Mouse (Mus musculus): ENCODE data around the gene Bcor. TPM values are rescaled to one million over a fixed set of nuclear protein-coding genes. Genes with fewer than 3 reads are reported as not detected.

Gene Bcor
- polyA plus RNA-seq, 1 experiment = 5.9 TPM

DNA sequence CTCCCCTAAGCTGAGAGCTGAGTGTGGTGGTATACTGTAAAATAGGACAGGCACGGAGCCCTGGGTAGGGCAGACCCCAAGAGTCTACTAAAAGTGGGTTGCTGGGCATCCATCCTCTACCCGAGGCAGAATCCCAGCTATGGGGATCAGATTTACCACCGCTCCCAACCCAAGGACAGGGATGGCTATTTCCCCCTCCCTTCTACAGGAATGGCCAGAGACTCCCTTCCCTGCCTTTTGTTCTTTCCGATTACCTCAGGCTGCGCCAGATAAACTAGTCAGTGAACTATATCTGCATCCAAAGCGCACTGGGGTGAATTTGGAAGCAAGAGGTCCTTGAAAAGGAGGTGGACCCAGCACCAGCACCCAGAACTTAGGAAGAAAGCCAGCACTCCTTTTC lies 93.1 kb downstream of the Bcor start:
- no peak for DNase-seq (ENCODE audit: low read depth)

DNA sequence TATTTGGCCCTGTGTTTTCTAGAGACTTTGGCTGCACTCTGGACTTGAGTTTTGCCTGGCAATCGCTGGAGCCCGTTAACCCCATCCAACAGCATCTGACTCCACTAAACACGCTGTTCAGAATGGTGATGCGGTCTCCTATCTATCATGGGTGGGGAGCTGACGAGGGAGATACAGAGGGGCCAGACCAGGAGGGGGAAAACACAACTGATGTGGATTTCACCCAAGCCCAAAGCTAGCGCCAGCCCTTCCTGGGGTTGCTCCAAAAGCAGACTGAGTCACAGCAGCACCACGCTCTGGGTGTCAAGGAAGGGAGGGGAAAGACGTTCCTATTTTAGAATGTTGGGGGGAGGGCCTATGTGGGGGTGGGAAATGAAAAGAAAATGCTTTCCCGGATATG lies 94.4 kb downstream of the Bcor start:
- DNase-seq (ENCODE audit: low read depth) = no peak

DNA sequence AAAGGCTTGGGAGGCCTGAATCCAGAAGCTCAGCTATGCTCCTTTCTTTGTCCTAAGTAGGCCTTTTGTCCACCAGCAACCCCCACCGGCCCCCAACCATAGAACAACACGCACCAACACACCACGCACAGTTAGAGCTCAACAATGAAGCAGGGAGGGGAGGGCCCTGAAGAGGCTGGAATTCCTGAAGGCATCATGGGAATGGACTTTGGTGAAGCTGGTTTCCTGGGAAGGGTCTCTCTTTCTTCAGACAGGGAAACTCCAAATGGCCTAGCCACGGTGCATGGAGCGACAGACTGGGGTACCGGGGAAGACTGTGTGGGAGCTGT lies 97.3 kb downstream of the Bcor start:
- DNase-seq (ENCODE audit: low read depth) = no peak

DNA sequence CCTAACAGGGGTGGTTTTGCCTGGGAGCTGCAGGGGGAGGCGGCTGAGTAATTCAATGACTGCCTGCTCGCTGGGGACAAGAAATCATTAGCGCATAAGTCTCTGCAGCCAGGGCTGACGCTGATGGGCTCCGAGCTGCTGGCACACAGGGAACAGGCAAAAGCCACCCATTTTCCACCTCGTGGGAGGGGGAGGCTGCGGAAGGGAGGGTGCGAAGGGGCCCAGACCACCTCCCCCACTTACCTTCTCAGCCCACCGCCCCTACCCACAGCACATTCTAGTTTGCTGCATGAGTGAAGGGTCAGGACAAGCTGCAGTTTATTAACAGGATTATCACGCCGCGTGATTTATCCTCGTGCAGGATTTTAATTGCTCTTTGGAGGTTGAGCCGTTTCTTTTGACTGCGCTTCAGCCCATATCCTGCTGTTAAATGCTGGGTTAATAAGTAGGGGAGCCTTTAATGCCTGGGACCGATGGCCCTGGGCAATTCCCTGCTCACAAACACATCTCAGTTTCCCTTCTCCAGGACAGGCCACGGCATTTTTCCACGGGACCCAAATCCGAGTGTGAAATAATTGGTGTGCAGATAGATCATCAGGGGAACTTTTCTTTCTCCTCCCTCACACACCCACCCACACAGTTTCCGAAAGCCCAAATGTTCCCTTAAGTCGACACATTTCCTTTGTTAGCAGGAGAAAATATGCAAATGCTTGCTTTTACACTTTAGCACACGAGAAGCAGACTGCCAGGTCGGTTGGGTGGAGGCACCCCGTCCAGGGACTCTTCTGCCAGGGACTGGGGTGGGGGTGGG lies 97.8 kb downstream of the Bcor start:
- DNase-seq (ENCODE audit: low read depth) = no peak

DNA sequence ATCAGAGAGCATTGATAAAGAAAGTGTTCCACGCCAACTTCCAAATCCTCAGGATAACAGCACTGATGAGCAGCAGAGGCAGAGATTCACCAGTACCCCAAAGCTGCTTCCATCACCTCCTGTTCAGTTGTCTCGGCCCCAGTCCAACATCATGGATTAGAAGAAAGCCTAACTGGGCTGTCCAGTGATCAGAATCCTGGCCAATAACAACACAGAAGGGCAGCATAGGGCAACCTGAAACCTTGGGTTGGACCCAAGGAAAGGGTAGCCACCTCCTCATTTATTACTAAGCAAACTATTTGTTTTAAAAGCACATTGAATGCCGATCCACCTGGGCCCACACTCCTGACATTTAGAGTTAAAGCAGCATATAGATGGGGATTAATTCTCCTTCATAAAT lies 99.3 kb downstream of the Bcor start:
- DNase-seq (ENCODE audit: low read depth) = no peak

DNA sequence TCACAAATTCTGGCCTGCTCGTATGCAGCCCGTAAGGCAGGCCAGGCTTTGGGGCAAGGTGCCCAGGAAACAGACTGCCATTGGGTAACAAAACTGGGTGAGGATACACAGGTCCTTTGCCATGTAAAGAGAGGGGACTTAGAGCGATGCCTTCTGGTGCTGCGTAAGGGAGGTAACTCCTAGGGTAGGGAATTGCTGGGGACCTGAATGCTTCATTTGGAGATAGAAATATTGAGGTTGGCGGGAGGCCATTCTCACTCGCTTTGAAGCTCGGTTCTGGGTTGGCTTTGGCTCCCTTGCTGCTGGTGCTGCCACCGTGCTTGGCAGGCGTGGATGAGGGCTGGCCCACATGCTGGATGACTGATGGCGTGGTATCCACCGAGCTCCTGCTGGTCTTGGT lies 102.9 kb downstream of the Bcor start:
- DNase-seq (ENCODE audit: low read depth) = no peak

DNA sequence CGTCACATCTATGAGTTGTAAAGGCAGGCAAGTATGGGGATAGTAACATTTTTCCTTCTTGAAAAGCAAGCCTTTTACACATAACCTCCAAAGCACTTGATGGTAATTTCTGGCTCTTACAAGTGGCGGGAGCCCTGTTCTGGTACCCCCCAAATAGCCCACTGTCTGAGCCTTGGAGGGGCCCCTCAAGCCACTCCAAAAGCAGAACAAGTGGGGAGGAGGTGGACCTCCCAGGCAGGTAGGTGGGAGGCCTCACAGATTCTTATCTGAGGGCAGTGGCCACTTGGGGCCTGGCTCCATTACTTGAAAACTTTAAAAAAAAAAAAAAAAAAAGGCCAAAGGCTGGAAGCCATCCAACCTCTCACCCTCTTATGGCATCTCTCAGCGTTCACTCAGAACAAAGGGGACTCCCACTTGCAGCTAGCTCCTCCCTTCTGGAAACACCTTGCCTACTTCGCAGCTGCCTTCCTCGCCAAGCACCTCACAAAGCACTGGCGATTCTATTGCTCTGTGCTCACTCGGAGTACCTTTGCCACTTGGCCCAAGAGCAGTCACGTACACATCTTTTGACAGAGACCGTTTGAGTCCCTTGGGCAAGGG lies 106.7 kb downstream of the Bcor start:
- no peak for DNase-seq (ENCODE audit: low read depth)

DNA sequence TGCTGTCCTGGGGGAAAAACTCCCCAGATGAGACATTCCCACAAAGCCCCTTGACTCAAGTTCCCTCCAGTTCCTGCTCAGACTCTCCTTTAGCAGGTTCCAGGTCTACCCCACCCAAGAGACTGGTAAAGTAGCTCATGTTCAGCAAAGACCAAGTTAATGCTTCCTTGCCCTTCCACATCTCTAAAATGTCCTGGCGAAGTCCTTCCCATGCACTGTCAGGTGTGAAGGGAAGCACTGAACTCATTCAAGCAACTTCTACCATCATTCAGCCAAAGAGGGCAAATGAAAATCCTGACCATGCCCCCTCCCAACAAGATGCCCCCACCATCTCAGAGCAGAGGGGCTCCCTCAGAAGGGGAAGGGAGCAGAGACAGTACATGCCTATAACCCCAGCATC lies 107.5 kb downstream of the Bcor start:
- DNase-seq (ENCODE audit: low read depth) = no peak

DNA sequence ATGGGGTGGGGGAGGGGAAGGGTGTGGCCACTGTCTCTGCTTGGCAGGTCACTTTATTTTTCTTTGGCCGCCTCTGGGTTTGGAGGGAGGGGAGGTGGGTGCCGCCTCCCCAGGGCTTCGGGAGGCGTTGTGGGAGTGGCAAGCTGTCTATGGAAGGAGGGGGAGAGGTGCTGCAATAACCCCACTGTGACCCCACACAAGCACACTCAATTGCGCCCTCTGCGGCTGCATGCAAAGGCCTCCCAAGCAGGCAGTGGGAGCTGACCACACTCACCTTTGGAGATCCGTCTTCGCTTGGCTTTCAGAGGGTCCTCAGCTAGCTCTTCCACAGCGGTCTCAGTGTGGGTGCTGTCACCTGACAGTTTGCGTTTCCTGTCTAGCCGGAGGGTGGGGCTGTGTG lies 111.4 kb downstream of the Bcor start:
- DNase-seq (ENCODE audit: low read depth) = no peak

DNA sequence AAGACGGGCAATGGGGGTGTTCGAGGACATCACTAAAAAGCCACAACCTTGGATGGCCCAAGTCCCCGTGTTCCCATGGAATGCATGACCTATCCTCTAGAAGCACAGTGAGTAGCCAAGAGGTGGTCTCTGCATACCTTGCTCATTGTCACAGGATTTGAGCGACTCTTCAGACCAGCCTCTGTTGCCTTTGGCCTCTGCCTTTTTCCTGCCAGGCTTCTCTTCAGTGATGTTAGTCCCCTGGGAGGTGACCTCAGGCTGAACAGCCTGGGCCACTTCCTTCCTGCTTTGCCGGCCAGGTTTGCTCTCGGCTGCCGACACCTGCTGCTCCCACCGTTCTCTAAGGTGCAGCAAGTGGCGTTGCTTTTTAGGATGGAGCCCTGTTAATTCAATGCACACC lies 112.0 kb downstream of the Bcor start:
- no peak for DNase-seq (ENCODE audit: low read depth)

DNA sequence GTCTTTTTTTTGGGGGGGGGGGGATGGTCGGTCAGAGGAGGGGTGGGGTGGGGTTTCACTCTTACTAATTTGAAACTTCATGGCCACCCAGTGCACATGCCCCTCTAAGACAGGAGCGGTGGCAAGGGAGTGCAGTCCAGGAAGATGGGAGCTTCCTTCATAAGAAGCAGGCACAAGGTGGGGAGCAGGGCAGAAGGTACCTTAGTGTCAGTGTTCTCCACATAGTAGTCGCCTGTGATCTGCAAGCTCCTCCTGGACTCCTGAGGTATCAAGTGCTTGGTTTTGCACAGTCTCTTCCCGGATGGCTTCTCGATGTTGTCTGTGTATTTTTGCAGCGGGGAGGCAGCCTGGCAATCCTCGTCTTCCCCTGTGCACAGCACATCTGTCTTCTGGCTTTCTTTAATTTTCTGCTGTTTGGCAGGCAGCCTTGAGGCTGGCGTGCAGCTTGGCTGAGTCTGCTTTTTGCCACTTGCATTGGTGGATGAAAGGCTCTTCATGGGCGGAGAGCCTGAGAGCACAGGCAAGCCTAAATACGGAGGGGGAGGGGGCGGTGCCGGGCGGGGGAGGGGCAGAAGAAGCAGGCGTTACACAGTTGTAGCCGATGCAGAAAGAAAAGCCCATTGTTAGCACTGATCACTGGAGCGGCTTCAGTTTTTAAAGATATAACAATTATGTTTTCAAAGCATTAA lies 112.8 kb downstream of the Bcor start:
- DNase-seq (ENCODE audit: low read depth) = no peak

DNA sequence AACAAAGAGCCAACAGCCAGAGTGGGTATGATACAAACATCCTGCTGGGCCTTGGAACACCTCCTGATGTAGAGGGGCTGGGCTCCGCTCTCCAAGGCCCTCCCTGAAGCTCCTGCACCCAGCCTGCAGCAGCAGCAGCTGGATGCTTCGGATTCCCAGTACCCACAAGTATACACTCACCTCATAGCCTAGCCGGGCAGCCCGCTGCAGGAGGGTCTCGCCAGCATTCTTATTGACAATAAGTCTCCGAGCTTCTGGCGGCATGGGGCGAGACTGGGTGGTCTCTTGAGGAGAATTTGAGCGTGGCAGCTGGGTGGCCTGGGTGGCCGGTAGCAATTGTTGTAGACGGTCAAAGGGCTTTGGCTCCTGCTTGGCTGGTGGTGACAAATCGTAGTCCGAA lies 113.5 kb downstream of the Bcor start:
- DNase-seq (ENCODE audit: low read depth) = no peak

DNA sequence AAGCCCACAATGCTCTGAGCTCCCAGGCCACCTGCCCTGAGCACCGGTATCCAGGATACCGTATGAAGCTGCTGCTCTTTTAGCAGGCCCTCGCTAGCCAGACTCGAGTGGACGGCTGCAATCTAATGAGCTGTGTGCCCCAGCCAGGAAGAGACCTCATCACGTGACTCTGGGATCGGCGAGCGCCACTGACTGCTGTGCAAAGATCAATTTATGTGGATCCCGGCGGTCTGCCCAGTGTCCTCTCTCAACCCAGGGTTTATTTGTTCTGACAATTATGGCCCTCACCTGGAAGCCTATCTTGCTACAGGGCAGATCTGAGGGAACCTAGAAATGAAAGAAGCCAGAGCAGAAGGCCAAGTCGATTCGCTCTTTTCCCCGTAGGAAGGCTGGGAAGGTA lies 116.8 kb downstream of the Bcor start:
- no peak for DNase-seq (ENCODE audit: low read depth)

DNA sequence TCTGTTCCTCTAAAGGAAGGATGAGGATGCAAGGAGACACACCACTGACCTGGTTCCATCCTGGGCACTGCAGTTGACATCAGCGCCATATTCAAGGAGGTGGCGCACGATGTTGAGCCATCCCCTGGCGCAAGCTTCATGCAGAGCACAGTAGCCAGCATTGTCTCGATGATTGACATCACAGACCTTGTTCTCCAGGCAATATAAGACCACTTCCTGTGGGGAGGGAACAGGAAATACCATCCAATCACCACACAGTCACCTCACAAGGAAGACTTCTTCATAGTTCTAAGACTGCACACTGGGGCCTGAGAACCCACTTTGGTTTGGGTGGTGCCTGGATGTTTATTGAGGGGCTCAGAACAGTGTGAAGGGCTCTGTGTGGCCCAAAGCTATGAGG lies 118.7 kb downstream of the Bcor start:
- DNase-seq (ENCODE audit: low read depth) = no peak

DNA sequence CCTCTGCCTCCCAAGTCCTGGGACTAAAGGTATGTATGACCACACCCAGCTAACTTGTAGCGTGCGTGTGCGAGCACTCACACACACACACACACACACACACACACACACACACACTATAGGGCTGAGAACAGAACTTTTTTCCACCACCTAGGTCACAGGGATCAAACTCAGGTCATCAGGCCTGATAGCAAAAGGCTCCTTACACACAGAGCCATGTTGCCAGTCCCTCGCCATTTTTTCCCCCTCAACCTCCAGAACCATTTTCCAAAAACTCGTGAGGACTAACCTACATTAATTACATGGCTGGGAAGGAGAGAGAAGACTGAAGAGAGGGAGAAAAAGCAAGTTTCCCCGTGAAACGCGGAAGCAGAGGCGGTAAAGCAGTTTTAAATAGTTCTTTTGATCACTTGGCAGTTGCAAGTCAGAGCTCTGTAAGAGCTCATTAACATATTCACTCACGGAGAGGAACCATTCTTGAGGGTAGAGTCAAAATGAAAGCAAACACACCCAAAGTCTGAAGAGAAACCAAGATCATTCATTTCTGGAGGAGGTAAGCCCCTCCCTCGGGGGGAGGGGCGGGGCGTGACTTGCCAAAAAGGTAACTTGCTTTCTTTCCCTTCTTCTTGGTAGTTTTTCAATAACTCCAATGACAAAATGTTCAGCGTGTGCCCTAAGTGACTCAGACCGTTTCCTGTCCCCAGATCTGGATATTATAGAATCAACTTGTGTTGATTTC lies 145.3 kb downstream of the Bcor start:
- DNase-seq (ENCODE audit: low read depth) = no peak

DNA sequence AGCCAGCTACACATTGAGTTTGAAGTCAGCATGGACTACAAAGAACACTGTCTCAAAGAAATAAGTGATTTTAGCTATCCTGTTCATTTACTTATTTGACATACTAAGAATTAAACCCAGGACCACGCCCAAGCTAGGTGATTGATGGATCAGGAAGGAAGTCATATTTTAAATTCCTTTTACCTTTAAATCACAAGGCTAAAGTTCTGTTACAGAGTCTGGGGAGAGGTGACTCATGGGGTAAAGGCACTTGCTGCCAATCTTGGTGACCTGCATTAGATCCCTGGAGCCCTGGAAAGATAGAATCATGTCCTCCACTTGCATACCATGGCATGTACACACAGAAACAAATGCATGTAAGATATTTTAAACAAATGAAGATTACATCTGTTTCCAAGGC lies 149.5 kb downstream of the Bcor start:
- DNase-seq (ENCODE audit: low read depth) = no peak

DNA sequence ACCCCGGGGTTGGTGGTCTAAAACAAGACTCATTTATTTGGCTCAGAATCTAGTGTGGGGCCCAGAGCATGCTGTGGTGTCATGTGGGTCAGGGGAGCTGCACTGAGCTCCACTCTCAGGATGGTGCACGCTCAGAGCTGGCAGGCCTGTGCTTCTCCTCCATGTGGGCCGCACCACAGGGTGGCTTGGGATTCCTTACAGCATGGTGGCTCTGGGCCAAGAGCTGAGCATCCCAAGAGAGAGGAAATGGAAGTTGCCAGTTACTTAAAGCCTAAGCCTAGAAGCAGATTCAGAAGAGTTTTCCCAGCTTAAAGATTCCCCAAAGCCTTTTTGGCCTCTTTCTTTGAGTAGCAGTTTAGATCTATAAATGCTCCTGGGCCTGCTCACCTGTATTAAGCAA lies 151.1 kb downstream of the Bcor start:
- DNase-seq (ENCODE audit: low read depth) = no peak

DNA sequence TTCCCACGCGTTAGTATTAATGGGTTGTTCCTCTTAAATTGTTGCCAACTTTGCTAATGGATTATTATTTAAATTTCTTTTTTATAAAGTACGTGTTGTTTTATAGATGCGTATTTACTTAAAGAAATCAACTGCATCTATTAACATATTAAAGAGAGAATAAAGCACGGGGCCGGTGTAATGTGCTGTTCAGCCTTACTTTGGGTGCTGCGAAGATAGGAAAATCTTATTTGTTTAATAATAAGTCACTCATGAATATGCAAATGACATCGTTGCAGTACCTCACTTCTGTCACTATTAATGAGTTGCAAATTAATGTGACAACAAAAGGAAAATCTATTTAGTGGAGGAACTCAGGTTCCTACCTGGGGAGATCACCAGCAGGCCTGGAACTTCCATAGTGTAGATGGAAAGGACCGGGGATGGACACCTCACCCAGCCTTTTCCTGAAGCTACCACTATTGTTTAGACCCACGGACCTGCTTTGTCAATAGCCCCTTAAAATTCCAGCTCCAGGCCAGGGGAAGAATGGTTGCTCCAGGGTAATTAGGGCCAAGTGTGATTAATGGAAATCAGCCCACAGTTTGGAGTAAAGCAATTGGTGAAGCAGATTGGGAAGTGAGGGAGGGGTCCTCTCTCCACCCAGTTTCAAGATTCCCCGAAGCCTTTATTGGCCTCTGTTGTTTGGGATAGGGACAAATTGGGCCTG lies 152.2 kb downstream of the Bcor start:
- no peak for DNase-seq (ENCODE audit: low read depth)

DNA sequence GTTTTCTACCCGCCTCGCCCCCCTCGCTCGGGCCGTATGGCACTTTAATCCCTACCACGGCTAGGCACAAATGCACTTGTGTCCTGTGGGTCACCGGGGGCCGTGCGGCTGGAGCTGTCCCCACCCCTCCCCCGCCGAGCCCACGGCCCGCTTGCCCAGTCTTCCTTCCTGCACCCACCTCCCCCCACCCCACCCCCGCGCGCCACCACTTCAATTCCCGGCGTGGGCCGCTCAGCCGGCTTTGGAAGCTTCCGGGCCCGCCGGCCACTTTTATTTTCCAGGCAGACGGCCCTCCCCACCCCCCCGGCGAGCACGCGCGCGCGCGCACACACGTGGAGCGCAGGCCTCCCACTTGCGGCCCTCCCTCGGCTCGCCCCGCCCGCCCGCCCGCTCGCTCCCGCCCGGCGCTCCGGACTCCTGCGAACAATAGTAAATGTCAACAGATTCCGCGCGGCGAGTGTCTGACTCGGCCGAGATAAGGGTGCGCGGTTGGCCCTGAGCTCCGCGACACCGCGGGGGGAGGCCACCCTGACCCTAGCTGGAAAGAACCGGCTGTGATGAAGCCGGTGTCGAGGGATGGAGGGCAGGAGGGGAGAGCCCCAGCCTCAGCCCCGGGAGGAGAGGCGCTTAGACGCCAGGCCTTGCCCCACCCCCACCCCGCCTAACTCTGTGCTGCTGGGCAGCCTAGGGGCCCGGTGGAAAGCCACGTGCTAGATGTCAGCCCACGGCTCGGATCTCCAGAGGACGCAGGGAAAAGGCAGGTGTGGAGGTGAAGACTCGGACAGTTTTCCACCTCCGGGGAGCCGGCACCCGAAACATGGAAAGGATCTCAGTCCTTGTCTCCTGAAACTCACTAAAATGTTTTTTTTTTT lies 153.0 kb downstream of the Bcor start:
- no peak for DNase-seq (ENCODE audit: low read depth)

DNA sequence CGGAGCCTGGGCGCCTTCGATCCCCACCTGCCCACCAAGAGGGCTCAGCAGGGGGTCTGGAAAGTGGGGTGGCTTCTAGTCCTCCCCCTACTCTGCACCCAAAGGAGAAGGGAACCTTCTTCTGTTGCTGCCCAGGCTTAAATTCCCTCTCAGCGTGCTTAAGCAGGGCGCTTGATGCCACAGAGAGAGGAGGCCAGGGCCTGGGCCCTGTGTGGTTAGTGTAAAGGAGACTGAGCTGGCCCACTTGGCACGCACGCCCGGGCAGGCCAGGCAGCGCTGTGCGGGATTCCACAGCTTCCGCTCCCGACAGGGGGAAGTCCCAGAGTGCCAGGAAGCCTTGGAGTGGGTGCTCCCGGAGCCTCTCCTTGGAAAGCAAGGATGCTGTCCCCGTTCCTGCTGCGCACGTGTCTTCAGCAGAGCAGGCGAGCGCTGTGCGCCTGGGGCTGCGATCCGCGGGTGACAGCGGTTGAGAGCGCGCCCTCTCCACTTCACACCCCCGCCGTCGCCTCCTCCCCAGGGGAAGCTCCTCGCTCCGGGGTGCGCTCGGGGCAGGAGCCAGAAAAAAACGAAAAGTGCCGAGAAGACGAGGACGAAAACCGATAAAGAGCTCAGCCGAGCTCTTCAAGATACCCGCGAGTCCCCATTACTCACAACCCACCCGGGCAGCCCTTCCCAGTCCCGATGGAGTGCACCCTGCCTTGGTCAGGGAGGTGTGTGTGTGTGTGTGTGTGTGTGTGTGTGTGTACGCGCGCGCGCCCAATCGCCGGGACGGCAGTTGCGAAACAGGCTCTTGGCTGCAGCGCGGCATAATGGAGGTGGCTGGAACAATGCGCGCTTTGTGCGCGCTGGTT lies 153.9 kb downstream of the Bcor start:
- DNase-seq (ENCODE audit: low read depth) = no peak
